Mouse (Mus musculus): ENCODE measurements at regions not wholly inside any gene's neighbourhood (a gene's known extent, or its start where the extent isn't known, plus 50 kb on each side); places are given as distances from the start of the nearest gene placed in this dataset.
A peak's percentile ranks its signal among the peaks of the same experiment; 100 is the strongest.

DNA sequence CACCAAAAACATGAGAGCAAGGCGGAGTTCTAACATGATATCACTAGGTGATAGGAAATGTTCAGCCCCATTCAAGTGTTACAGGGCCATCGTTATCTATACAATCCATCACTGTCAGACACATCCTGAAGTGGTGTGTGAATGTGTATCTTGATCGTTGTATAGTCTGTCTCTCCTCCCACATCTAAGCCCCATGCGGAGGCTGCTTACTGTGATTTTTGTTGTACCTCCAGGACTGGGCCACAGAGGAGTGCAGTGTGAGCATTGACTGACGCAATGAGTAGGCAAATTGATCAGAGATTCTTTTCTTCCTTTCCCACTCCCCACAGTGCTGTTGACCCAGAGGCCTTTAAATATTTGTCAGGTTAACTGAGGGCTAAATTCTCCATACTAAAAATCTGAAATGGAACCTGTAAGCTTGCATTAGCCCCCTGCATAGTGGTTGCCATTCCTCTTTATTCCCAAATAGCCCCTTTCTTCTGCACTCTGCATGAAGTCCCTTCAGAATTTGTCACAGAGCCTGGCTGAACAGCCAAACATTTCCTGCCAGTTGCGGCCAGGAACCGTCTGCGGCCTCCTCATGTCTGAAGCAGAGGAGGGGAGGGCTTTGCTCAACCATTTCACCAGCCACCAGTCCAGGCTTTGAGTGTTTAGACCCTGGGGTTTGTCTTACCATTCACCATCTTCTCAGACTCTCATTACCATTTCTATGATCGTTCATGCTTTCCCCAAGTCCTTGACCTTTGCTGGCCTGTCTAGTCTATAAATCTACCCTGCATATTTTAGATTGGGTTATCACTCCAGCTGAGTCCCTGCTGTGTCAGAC, 119.3 kb downstream of the Ttc8 start:
- no peak for DNase-seq

DNA sequence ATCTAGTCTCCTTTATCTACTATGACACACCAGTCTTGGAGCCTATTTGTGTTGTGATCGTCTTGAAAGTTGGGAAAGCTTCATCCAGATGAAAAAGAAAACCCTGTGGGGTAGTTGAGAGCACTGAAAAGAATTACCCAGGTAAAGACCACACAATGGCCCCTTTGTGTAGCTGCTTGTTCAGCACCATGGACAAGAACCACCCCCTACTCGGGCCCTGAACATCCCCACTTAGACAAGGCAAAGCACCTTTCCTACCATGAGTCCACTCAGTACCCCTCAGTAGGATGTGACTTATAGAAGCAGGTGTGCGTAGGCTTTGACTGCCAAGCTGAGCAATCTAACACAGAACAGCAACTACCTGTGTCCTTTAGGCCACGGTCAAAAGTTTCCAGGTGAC, 121.2 kb downstream of the Ttc8 start:
- DNase-seq = no peak

DNA sequence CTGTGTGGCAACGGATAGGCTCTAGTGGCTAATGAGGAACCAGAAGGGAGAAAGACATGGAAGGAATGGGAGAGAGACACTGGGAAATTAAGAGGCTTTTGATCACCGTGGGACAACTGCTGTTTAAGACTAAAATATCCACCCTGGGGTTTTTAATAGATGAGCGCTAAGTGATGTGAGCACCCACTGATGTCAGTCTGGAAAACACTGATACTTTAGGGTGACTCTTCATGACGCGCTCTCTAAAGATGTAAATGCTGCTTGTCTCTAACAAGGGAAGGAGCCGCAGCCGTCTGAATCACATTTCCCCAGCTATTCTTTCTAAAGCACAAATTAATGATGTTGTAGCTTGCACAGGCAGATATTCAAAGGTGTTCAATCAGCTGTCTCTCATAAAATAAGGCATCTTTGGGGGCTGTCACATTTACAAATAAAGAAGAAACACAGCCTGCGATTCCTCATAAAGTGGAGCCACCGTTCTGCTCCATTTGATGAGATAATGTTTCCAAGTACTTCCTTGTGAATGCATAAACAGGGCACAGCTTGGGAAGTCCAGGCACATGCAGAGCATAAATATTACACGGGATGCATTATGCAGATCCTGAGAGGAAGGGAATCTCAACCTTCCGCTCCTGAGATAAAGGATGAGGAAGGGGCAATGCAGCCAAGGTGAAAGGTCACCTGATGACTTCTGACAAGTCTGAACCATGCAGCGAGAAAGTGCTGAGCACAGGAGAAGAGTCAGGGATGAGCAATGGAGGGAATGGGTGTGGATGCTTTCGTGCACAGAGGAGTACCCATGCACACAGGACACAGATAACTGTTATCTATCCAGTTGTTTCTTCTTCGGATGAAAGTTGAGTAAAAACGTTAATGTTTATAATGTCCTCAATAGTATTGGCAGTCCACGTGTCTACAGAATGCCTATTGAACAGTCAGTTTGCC, 122.8 kb downstream of the Ttc8 start:
- no peak for DNase-seq

DNA sequence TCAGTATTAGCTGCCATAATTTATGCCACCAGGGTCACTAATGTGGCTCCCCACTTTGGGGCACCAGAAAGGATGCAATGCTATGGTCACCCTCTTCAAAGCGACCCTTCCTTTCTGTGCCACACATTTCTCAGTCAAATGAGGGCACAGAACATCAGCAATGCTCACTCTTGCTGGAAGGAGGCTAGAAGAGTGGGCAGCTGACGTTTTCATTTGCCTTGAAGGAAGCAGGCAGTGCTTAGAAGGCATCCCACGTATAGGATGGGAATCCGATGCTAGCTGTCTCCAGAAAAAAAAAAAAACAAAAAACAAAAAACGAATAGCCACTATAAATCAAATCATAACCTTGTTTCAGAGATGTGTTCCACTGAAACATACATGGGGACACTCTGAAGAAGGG, 124.1 kb downstream of the Ttc8 start:
- DNase-seq = no peak

DNA sequence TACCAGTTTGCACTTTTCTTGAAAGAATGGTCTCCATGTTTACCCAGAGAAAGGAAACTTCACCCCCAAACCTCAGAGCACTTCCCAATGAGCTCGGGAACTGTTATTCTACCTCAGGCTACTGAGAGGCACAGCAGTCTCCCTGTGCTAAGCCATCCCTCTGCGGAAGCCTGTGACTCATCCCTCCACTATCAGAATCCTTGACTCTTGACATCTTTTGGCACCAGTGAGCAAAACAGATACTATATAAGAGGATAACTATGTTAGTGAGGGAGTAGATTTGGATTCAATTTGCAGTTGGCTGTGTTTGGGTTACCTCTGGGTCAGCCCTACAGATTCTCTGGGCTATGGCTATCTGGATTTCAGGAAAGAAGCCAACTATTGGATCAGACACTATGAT, 130.1 kb downstream of the Ttc8 start:
- no peak for DNase-seq

DNA sequence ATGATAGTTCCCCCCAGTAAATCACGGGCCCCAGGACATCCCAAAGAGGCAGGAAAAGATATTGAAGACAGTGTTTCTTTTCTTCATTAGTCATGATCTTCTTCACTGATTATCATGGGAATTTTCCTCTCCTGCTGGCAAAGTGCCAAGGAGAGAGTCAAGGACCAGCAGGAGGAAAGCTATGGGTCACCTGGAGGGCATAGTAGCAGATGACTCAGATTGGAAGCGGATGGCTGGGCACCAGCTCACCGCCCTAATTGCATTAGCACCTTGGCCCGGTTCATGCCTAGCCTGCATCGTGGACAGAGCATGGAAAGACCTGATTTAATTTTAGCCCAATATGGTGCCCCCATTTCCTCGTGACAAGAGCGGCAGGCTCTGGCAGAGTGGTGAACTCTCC, 132.2 kb downstream of the Ttc8 start:
- DNase-seq = peak; percentile 2 to 4

DNA sequence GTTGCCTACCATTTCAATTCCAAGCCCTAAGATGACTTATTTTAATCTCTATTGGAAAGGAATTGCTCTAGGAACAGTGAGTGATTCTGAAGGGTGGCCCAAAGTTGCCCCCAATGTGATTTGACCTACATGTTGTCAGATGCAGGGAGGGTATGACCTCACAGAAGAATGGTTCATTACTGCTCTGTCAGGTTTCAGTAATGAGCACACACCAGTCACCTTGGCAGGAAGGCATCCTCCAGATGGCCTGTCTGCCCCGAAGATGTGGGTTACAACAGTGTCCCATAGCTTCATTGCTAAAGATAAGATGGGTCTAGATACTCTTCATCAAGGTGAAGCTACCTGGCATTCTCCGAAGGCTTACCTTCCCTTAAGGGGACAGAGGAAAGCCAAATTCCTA, 137.1 kb downstream of the Ttc8 start:
- DNase-seq = no peak

DNA sequence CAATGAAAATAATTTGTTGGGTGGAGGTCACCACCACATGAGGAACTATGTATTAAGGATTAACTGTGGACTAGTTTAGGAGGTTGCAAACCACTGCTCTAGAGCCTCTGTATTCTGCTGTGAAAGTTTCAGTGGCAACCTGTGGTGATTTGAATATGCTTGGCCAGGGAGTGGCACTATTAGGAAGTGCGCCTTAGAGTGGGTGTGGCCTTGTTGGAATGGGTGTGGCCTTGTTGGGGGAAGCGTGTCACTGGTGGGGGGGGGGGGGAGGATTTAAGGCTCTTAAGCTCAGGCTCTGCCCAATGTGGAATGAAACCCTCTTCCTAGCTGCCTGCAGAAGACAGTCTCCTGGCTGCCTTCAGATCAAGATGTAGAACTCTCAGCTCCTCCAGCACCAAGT, 138.5 kb downstream of the Ttc8 start:
- DNase-seq = no peak

DNA sequence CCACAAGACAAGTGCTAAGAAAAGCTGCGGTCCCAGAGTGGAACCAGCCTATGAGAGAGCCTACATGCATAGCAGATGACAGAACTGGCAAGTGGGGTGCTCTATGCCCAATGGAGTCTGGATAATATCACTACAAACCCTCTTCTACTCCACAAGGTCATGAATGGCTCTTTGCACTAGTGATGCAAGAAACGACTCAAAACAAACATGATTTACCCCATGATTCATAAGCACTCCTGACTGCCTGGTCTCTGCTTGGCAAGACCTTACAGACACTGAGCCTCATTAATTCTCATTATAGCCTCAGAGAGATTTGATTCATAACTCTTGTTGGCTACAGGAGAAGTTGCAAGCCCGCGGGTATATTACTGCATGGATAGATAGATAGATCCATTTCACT, 139.1 kb downstream of the Ttc8 start:
- DNase-seq = no peak

DNA sequence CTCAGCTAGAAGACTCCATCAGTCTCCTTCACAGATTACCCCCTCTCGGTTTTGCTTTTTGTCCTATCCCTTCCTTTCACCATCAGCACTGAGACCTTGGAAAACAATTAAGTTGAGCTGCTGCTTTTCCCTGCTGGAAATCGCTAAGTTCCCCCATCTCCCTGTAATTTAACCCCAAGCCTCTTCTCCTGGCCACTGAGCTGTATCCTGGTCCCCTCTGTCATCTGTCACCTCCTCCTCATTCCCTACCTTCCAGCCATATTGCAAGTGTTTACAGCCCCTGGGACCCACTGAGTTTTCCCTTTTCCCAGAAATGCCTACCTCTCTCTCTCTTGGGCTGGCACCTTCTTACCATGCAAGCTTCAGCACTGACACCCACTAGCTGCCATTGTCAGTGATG, 140.3 kb downstream of the Ttc8 start:
- no peak for DNase-seq

DNA sequence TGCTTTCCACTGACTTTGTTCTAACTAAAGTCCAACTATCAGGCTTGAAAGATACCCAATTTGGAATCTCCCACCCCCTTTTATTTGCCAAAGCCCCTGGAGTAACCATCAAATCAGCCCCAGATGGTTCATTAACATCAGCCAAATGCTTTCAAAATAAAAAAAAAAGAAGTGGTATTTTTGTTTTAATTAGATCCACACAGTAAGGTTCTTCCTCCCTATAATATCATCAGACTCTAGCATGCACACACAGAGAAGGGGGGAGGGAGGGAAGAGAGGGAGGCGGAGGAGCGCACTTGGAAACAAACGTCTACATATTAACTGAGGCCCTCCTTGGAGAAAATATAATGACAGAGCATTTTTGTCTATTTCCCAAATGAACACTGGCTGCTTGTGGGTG, 143.1 kb downstream of the Ttc8 start:
- DNase-seq = no peak

DNA sequence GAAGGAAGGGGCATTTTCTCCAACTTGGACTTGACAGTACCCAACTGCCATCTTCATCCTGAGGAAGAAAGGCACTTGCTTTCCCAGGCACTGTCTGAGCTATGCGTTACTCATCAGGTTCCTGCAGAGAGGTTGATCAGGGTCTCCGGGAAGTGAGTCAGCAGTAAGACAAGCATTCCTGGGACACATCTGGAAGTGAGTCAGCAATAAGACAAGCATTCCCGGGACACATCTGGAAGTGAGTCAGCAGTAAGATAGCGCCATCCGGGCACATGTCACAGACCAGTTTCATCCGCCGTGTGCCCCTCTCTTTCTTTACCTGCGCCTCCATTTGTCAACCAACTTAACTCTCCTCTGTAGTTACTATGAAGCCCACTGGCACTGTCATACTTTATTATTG, 143.5 kb downstream of the Ttc8 start:
- DNase-seq = no peak

DNA sequence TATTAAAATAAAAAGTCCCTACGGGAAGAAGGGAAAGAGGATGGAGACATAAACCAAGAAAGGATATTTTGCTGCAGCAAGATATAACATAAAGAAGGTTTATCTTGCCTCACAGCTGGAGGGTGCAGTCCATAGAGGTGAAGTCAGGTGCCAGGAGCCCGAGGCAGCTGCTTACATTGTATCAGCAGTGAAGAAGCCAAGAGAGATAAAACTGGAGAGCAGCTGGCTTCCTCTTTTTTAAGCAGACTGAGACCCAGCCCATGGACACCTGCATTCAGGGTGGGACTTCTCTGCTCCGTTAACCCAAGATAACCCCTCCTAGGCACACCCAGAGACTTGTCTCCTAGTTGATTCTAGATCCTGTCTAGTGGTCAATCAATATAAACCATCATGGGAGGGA, 147.6 kb downstream of the Ttc8 start:
- DNase-seq = no peak

DNA sequence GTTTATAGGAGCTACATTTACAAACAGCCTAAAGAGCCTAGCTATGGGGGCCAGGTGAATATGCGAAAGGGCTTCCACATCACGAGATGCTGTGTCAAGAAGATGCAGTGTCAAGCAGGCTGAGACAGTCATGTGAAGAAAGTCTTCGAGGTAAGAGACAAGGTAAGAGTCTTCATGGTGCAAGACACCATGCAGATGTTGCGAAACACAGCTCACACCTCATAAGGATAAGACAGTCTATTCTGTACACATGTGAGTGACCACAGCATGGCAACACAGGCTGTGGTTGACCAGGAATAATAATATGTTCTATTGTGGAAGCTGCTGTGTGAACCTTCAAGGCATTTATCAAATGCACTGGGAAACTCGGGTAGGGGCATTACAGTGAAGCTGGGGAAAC, 153.4 kb downstream of the Ttc8 start:
- DNase-seq = no peak

DNA sequence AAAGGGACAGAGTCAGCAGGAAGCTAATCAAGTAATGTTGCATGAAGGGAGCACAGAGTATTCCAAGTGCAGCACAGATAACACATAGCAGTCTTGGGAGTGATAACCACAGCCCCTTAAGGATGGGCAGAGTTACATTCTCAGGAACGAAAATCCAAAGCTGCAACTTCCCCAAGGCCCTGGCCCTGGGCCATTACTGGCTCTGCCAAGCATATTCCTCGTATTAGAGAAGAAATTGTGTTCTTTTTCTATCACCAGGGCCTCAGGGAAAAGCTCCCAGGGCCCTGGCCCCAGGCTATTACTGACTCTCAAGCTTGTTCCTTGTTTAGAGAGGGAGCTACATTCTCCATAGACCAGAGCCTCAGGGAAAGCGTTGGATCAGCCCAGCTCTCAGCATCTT, 157.0 kb downstream of the Ttc8 start:
- no peak for DNase-seq

DNA sequence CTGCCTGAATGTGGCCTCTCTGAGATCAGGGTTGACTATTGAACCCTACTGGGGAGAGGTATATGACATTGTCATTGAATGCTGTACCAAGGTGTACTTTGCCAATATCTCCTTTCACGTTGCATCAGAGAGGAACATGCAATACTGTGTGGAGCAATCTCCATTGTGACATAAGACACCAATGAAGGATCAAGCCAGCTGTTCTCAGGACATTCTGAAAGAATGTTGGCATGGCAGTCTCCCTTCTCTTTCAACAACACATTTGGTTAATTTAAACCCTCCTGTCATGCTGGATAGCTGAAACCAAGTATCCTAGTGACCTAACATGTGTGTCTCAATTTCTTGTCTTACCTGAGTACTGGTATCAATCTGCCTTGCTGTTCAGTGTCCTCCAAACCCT, 159.5 kb downstream of the Ttc8 start:
- DNase-seq = no peak

DNA sequence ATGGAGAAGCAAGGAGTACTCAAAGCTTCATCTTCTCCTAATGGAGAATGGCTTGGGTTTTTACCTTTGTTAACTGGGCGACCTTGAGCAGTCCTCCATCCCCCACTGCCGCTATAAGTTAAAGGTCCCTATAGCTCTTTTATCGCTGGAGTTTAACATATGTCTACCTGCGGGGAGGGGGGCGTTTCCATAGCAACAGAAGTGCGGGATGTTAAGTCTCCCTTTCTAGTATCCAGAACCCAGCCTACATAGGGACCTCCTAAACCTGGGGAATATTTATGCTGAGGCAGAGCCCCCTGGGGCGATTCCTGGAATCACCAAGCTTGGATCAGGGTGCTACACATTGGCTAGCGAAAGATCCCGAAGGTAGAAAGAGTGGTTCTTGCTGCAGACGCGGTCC, 163.2 kb downstream of the Ttc8 start:
- no peak for DNase-seq

DNA sequence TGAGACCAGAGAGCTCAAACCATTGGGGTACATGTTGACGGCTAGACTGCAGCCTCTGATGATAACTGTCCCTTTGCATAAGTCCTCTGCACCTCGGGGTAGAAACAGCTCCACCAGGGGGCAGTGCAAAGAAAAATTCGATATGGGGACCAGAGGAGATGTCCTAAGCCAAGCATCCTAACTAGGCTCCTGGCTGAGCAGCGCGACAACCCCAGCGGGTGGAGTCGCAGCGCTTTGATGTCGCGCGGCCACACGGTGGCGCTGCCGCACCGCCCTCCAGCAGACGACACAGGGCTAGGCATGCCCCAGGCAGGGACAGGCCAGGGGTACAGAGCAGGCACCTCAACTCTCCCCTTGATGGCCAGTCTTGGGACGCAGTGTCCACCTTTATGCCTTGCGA, 163.8 kb downstream of the Ttc8 start:
- peak; percentile 78 to 79 for DNase-seq

DNA sequence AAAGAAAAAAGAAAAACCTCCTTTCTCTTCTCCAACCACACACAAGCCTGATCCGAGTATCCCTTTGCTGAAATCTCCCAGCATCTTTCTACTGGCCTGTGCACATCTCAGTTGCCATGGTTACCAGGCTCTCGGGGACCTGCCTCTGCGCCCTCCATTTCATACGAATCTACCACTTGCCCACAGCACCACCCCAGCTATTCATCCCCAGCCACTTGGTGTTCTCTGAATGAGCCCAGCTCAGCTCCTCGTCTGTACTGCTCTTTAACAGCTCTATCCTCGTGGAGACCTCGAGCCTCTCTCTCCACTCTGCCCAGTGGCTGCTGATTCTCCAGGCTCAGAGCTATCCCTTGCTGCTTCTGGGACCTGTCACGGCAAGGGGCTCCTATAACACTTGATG, 166.9 kb downstream of the Ttc8 start:
- no peak for DNase-seq

DNA sequence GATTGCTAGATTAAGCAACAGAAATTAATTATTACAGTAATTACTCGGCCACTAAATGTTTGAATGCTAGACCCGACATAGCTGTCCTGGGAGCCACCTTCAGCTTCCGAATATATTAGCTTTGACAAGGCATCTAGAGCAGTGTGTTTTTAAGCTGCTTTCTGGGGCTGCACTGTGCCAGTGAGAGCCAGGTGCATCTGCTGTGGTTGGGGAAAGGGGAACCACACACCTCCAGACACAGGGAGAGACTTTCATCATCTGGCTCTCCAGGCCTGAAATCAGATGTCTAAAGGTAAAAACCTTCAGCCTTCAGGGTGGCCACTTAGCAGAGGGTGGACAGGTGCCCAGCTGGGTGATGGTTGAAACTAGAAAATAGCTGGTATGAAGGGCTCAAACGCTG, 171.4 kb downstream of the Ttc8 start:
- DNase-seq = no peak

DNA sequence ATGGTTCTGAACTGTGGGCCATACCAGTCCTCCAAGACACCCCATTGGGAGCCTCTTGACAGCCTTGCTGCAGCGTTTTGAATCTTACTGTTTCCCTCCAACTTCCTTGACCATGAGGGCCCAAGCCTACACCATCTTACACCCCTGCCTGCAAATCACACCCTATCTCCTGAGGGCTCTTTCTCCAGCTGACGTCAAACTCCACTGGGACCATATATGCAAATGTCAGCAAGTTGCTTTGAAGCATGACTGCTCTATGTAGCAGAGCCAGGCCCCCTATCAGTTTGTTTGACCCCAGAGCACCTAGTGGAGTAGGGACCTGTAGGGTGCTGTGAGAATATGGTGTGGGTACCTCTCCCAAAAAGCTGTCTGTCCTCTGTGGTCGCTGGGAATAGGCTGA, 172.8 kb downstream of the Ttc8 start:
- DNase-seq = no peak

DNA sequence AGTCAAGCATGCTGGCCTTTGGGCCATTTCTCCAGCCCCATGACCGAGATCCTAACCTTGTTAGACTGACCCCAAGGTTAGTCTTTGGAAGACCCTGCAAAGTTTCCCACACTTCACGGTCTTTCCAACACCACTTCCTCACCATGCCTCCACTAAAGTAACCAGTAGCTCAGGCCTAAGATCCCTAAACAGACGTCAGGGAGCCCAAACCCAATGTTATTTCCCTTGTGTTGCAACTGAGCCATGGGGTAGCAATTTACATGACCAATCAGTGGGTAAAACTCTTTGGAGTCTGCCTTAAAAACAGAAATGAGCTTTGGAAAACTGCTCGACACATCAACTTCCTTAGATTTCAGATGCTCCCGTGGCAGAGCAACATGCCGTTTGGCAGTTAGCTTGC, 173.6 kb downstream of the Ttc8 start:
- DNase-seq = no peak

DNA sequence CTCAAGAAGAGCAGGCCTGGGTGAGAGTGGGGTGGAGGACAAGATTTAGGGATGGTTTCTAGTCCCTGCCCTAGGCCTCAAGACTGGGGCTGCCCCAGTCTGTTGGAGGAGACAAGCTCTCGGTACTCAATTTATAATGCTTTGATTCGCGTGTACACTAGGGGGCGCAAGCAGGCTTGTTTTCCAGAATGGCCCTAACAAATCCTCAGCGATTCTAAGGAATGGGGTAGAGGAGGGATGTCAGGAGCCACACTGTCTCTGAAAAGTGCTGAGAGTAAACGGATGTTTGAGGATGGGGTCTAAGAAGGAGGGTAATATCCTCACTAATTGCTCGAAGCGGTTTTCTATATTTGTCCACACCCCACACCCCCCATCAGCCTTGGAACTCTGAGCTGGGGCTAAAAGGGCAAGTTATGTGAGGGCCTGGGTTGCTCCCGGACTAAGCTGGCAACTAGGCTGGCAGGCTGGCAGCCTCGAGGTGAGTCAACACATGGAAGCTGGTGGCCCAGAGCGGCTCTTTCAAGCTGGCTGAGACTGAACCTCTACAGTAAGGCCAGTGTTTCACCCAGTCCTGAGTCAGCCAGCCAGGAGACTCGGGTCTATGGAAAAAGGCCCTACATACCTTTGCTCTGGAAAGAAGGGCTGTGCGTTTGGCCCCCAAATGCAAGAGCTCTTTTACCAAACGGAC, 176.7 kb downstream of the Ttc8 start:
- peak; percentile 85 to 94 for DNase-seq
